Mouse (Mus musculus): ENCODE measurements at regions not wholly inside any gene's neighbourhood (a gene's known extent, or its start where the extent isn't known, plus 50 kb on each side); places are given as distances from the start of the nearest gene placed in this dataset.

GRCm38 (mm10) chr13:112058218-112058617 is 230.0 kb upstream of the Ankrd55 start:
- H3K9me3 ChIP-seq (ENCODE audit: control insufficient read depth, low read length): no peaks in the 10 kb centered on the region
- H3K36me3 ChIP-seq (ENCODE audit: control insufficient read depth, insufficient read depth, low read length): no peaks in the 10 kb centered on the region
- DNase-seq (ENCODE audit: low spot score): no peak
- 85% methylated on average over 11 of the region's 11 CpGs for WGBS
- H3K4me2 ChIP-seq (ENCODE audit: low read depth, severe bottlenecking): no peak overlapping the region
- H3K4me3 ChIP-seq (ENCODE audit: low read depth, low read length): no peak overlapping the region
- H3K9ac ChIP-seq (ENCODE audit: low read length): no peak overlapping the region
- H3K27me3 ChIP-seq (ENCODE audit: control insufficient read depth, insufficient read depth, low read length): no peaks in the 10 kb centered on the region
- no peak overlapping the region for H3K27ac ChIP-seq (replicated peaks; ENCODE audit: low read depth, low read length)
- ATAC-seq (ENCODE audit: insufficient number of reproducible peaks, low FRiP score, low TSS enrichment, low read depth): no peak
- H3K4me1 ChIP-seq (ENCODE audit: control insufficient read depth, insufficient read depth, low read length): no peaks in the 10 kb centered on the region

GRCm38 (mm10) chr13:112058771-112059170 is 229.5 kb upstream of the Ankrd55 start:
- Histone ChIP-seq H3K4me1 (ENCODE audit: control insufficient read depth, insufficient read depth, low read length) (no peaks in the 10 kb centered on the region; the same call in 1 of the 2 replicates), H3K9ac (ENCODE audit: low read length) (no peak overlapping the region), H3K27ac (replicated peaks; ENCODE audit: low read depth, low read length) (no peak overlapping the region), H3K27me3 (ENCODE audit: control insufficient read depth, insufficient read depth, low read length) (no peaks in the 10 kb centered on the region), H3K4me2 (ENCODE audit: low read depth, severe bottlenecking) (no peak overlapping the region), H3K9me3 (ENCODE audit: control insufficient read depth, low read length) (no peaks in the 10 kb centered on the region), H3K4me3 (ENCODE audit: low read depth, low read length) (no peak overlapping the region), H3K36me3 (ENCODE audit: control insufficient read depth, insufficient read depth, low read length) (no peaks in the 10 kb centered on the region)
- ATAC-seq (ENCODE audit: insufficient number of reproducible peaks, low FRiP score, low TSS enrichment, low read depth): no peak
- WGBS: 80% methylated on average over 6 of the region's 6 CpGs
- no peak for DNase-seq (ENCODE audit: low spot score)

GRCm38 (mm10) chr13:112062024-112062423 is 226.2 kb upstream of the Ankrd55 start:
- H3K9ac ChIP-seq (ENCODE audit: low read length): no peak overlapping the region
- H3K4me1 ChIP-seq (ENCODE audit: control insufficient read depth, insufficient read depth, low read length): no peaks in the 10 kb centered on the region; the same call in 1 of the 2 replicates
- DNase-seq (ENCODE audit: low spot score) (no peak), ATAC-seq (ENCODE audit: insufficient number of reproducible peaks, low FRiP score, low TSS enrichment, low read depth) (no peak)
- H3K9me3 ChIP-seq (ENCODE audit: control insufficient read depth, low read length): no peaks in the 10 kb centered on the region
- H3K4me2 ChIP-seq (ENCODE audit: low read depth, severe bottlenecking): no peak overlapping the region
- no peaks in the 10 kb centered on the region for H3K36me3 ChIP-seq (ENCODE audit: control insufficient read depth, insufficient read depth, low read length)
- 88% methylated on average over 8 of the region's 8 CpGs for WGBS
- no peak overlapping the region for H3K4me3 ChIP-seq (ENCODE audit: low read depth, low read length)
- no peak overlapping the region for H3K27ac ChIP-seq (replicated peaks; ENCODE audit: low read depth, low read length)
- H3K27me3 ChIP-seq (ENCODE audit: control insufficient read depth, insufficient read depth, low read length): no peaks in the 10 kb centered on the region

- peak; percentile 38 for DNase-seq (ENCODE audit: low spot score)
These were observed 224.7 kb upstream of the Ankrd55 start for GRCm38 (mm10) chr13:112063409-112064111.

GRCm38 (mm10) chr13:112064681-112065080 is 223.6 kb upstream of the Ankrd55 start:
- Histone ChIP-seq H3K27ac (replicated peaks; ENCODE audit: low read depth, low read length) (no peak overlapping the region), H3K4me3 (ENCODE audit: low read depth, low read length) (no peak overlapping the region), H3K27me3 (ENCODE audit: control insufficient read depth, insufficient read depth, low read length) (no peaks in the 10 kb centered on the region), H3K9me3 (ENCODE audit: control insufficient read depth, low read length) (no peaks in the 10 kb centered on the region), H3K9ac (ENCODE audit: low read length) (no peak overlapping the region), H3K36me3 (ENCODE audit: control insufficient read depth, insufficient read depth, low read length) (no peaks in the 10 kb centered on the region), H3K4me2 (ENCODE audit: low read depth, severe bottlenecking) (no peak overlapping the region), H3K4me1 (ENCODE audit: control insufficient read depth, insufficient read depth, low read length) (no peaks in the 10 kb centered on the region; the same call in 1 of the 2 replicates)
- DNase-seq (ENCODE audit: low spot score) (no peak), ATAC-seq (ENCODE audit: insufficient number of reproducible peaks, low FRiP score, low TSS enrichment, low read depth) (no peak)
- WGBS: 77% methylated on average over 10 of the region's 10 CpGs

More at GRCm38 (mm10) chr13:112063409-112064111, 224.7 kb upstream of the Ankrd55 start:
- Histone ChIP-seq H3K4me2 (ENCODE audit: low read depth, severe bottlenecking) (no peak overlapping the region), H3K9me3 (ENCODE audit: control insufficient read depth, low read length) (no peaks in the 10 kb centered on the region), H3K4me1 (ENCODE audit: control insufficient read depth, insufficient read depth, low read length) (no peaks in the 10 kb centered on the region; the same call in 1 of the 2 replicates), H3K36me3 (ENCODE audit: control insufficient read depth, insufficient read depth, low read length) (no peaks in the 10 kb centered on the region), H3K4me3 (ENCODE audit: low read depth, low read length) (no peak overlapping the region), H3K27me3 (ENCODE audit: control insufficient read depth, insufficient read depth, low read length) (no peaks in the 10 kb centered on the region), H3K9ac (ENCODE audit: low read length) (no peak overlapping the region), H3K27ac (replicated peaks; ENCODE audit: low read depth, low read length) (no peak overlapping the region)
- ATAC-seq (ENCODE audit: insufficient number of reproducible peaks, low FRiP score, low TSS enrichment, low read depth): no peak
- 46% methylated on average over 11 of the region's 11 CpGs for WGBS

DNA sequence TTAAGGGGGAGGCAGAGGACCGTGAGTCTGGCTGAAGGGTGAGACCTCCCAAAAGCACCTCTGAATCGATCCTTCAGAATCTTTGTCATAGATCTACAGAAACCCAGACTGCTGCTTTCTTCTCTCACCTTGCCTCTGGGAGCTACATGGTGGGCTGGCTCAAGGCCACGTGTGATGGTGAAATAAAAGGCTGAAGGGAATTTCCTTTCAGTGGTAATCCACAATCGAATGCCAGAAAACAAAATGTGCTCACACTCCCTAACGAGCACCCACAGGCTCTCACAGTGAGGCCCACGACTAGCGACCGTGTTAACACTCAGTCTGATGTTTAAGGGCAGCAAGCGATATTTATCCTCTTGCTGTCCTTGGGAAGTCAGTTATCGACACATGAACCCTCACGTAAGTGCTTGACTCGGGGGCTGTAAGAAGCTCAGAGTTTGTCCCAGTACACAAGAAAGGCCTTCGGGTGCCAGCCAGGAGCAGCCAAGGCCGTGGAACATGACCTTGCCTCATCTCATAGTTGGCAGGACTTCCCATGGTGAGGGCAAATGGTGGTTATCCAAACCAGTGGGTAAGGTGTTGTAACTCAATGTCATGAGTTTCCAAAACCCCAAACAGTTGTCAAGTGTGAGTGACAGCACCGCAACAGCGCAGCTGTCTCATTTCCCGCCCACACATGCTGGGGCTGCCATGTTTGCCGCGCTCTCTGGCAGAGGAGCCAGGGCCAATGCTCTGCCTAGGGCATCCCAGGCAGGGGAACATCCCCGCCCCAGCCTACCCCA is 221.0 kb upstream of the Ankrd55 start:
- no peaks in the 10 kb centered on the region; the same call in 1 of the 2 replicates for H3K4me1 ChIP-seq (ENCODE audit: control insufficient read depth, insufficient read depth, low read length)
- H3K27ac ChIP-seq (replicated peaks; ENCODE audit: low read depth, low read length): no peak overlapping the region
- H3K36me3 ChIP-seq (ENCODE audit: control insufficient read depth, insufficient read depth, low read length): no peaks in the 10 kb centered on the region
- no peak overlapping the region for H3K4me2 ChIP-seq (ENCODE audit: low read depth, severe bottlenecking)
- no peak overlapping the region for H3K9ac ChIP-seq (ENCODE audit: low read length)
- WGBS: 75% methylated on average over 20 of the region's 20 CpGs
- no peaks in the 10 kb centered on the region for H3K9me3 ChIP-seq (ENCODE audit: control insufficient read depth, low read length)
- no peak overlapping the region for H3K4me3 ChIP-seq (ENCODE audit: low read depth, low read length)
- ATAC-seq (ENCODE audit: insufficient number of reproducible peaks, low FRiP score, low TSS enrichment, low read depth): no peak
- H3K27me3 ChIP-seq (ENCODE audit: control insufficient read depth, insufficient read depth, low read length): no peaks in the 10 kb centered on the region
- no peak for DNase-seq (ENCODE audit: low spot score)

DNA sequence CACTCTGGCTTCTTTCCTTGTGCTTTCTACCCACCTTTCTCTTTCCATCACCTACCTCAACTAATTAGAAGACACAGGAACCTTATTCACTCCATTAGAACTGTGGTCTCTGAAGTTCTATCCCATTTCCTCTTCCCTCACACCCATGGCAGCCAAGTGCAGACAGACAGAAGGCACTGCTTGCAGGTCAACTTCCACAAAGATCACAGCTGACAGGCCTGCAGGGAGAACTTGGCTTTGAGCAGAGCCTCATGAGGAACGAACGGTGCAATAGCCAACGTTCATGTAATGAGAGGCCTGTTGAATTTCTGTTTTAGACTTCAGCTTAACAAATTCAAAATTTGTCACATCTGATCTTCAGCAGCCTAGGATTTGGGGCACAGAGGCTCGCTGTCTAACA is 217.5 kb upstream of the Ankrd55 start:
- no peak overlapping the region for H3K27ac ChIP-seq (replicated peaks; ENCODE audit: low read depth, low read length)
- no peak overlapping the region for H3K4me2 ChIP-seq (ENCODE audit: low read depth, severe bottlenecking)
- ATAC-seq (ENCODE audit: insufficient number of reproducible peaks, low FRiP score, low TSS enrichment, low read depth): no peak
- no peak overlapping the region for H3K4me3 ChIP-seq (ENCODE audit: low read depth, low read length)
- WGBS: 90% methylated on average over 4 of the region's 4 CpGs
- no peaks in the 10 kb centered on the region for H3K27me3 ChIP-seq (ENCODE audit: control insufficient read depth, insufficient read depth, low read length)
- DNase-seq (ENCODE audit: low spot score): no peak
- no peaks in the 10 kb centered on the region for H3K36me3 ChIP-seq (ENCODE audit: control insufficient read depth, insufficient read depth, low read length)
- H3K9me3 ChIP-seq (ENCODE audit: control insufficient read depth, low read length): no peaks in the 10 kb centered on the region
- no peaks in the 10 kb centered on the region for H3K4me1 ChIP-seq (ENCODE audit: control insufficient read depth, insufficient read depth, low read length)
- no peak overlapping the region for H3K9ac ChIP-seq (ENCODE audit: low read length)

- whole genome bisulfite sequencing: 85% methylated on average over 10 of the region's 10 CpGs
- DNase-seq (ENCODE audit: low spot score) (no peak), ATAC-seq (ENCODE audit: insufficient number of reproducible peaks, low FRiP score, low TSS enrichment, low read depth) (no peak)
- Histone ChIP-seq H3K4me3 (ENCODE audit: low read depth, low read length) (no peak overlapping the region), H3K27ac (replicated peaks; ENCODE audit: low read depth, low read length) (no peak overlapping the region), H3K4me1 (ENCODE audit: control insufficient read depth, insufficient read depth, low read length) (no peaks in the 10 kb centered on the region; the same call in 1 of the 2 replicates), H3K4me2 (ENCODE audit: low read depth, severe bottlenecking) (no peak overlapping the region), H3K9me3 (ENCODE audit: control insufficient read depth, low read length) (no peaks in the 10 kb centered on the region), H3K27me3 (ENCODE audit: control insufficient read depth, insufficient read depth, low read length) (no peaks in the 10 kb centered on the region), H3K36me3 (ENCODE audit: control insufficient read depth, insufficient read depth, low read length) (no peaks in the 10 kb centered on the region), H3K9ac (ENCODE audit: low read length) (no peak overlapping the region)
These were observed 216.9 kb upstream of the Ankrd55 start for GRCm38 (mm10) chr13:112071209-112071955.

Measured in limb, embryonic 11.5 days (tissue).